Mouse (Mus musculus): ENCODE measurements around the gene Wif1. TPM values are rescaled to one million over a fixed set of nuclear protein-coding genes. Genes with fewer than 3 reads are reported as not detected.

Wif1 gene
- total RNA-seq, 4 experiments from 2014 or later: 0.24 TPM; not detected in 3

DNA sequence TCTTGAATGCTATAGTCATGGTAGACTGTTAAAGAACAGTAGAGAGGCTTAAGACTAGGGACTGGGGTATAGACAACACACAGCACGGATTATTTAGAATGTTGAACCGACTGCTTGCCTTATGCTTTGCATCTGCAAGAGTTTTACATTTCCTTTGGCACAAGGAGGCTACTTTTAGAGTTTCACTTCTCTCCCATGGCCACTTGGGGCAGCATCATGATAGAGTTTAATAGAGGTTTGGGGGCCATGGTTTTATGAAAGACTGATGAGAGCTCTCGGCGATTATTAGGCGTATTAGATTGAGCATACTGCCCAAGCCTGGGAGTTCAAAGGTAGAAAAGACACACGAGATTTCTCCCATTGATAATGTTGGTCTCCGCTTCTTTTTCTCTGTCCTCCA lies 37.0 kb downstream of the Wif1 start:
- no peak for DNase-seq

GRCm38 (mm10) chr10:121080500-121080899 lies 46.7 kb downstream of the Wif1 start:
- DNase-seq: no peak

- no peak for DNase-seq
Measured at GRCm38 (mm10) chr10:121082881-121083280, 49.1 kb downstream of the Wif1 start.

DNA sequence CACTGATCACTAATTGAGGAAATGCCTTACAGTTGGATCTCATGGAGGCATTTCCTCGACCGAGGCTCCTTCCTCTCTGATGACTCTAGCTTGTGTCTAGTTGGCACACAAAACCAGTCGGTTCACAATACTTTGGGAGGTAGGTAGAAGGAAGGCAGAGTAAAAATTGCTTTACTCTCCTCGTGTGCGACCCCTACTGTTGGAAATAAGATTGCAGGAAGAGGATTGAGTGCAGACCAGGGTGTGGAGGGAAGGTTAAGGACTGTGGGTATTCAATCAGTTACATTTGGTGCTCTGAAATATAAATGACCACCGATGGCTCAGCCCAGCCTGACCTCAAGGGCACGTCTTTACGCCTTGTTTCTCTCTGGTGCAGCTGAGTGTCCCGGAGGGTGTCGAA lies 49.8 kb downstream of the Wif1 start:
- no peak for DNase-seq

- DNase-seq: no peak
Measured at GRCm38 (mm10) chr10:121088679-121089078, 54.9 kb downstream of the Wif1 start.

- no peak for DNase-seq
Measured at GRCm38 (mm10) chr10:121089312-121089711, 55.6 kb downstream of the Wif1 start.

DNA sequence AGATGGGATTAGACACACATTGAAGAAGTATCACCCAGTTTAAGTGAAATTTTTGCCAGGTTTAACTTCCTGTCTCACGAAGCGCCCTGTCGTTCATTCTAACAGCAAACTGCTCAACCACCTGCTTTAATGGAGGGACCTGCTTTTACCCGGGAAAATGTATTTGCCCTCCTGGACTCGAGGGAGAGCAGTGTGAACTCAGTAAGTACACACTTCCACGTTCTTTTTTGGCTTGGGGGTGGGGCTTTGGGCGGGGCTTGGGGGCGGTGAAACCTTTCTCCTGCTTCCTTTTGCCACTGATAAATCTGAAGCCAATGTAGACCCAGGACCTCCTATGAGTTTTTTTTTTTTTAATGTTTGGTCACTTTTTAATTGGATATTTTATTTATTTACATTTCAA lies 56.2 kb downstream of the Wif1 start:
- no peak for DNase-seq

GRCm38 (mm10) chr10:121095948-121096347 lies 62.2 kb downstream of the Wif1 start:
- DNase-seq: no peak

DNA sequence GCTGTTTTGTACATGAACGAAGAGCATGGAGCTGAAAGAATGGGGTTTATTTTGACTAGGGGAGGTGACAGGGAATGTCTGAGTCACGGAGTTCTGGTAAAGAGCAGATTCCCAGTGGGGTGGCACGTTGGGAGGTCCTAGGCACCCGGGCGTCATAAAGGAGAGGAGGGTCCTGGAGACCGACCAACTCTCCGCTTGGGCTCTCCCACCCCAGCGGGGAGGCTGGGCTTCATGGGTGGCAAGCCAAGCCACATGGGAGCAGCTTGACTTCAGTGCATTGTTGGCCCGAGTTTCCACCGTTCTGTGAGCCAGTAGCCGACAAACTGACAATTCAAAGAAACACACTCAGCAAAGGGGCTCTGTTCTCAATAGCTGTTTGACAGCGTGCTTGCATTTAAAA lies 64.5 kb downstream of the Wif1 start:
- no peak for DNase-seq

- DNase-seq: no peak
Measured at GRCm38 (mm10) chr10:121099658-121100057, 65.9 kb downstream of the Wif1 start.

DNA sequence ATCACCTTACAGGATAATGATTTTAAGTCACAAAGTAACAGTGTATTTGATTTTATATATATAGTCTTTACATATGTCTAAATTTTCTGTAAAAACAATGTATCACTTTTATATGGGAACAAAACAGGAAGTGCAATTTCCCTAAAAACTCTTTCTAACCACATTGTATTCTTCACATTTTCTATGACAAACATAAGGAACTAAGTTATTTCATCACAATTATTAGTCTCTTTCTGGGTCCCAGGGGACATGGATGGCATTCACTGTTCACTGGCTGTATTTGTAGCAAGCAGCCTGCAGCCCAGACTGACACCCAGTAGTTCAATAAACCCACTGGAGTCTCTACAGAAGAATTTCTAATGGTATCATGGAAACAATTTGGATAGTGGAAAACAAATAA lies 82.4 kb downstream of the Wif1 start:
- DNase-seq: no peak

- DNase-seq: no peak
Measured at GRCm38 (mm10) chr10:121116636-121117035, 82.9 kb downstream of the Wif1 start.

DNA sequence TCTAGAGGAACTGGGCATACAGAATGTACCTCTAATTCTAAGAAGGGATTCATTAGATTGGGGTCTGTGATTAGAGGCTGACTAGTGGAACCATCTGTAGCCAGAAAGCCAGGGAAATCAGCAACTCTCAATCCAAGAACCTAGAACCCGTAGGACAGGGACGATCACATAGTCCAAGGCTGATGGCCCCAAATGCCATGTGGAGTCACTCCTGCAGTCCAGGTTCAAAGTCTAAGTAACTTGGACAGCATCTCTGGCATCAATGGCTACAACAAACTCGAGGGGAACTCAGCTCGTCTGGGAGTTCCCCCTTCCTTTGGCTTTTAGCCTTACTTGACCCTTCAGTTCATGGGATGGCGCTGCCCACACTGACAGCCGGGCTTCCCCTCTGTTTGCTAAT lies 87.0 kb downstream of the Wif1 start:
- DNase-seq: no peak

- no peak for DNase-seq
Measured at GRCm38 (mm10) chr10:121124481-121124880, 90.7 kb downstream of the Wif1 start.

DNA sequence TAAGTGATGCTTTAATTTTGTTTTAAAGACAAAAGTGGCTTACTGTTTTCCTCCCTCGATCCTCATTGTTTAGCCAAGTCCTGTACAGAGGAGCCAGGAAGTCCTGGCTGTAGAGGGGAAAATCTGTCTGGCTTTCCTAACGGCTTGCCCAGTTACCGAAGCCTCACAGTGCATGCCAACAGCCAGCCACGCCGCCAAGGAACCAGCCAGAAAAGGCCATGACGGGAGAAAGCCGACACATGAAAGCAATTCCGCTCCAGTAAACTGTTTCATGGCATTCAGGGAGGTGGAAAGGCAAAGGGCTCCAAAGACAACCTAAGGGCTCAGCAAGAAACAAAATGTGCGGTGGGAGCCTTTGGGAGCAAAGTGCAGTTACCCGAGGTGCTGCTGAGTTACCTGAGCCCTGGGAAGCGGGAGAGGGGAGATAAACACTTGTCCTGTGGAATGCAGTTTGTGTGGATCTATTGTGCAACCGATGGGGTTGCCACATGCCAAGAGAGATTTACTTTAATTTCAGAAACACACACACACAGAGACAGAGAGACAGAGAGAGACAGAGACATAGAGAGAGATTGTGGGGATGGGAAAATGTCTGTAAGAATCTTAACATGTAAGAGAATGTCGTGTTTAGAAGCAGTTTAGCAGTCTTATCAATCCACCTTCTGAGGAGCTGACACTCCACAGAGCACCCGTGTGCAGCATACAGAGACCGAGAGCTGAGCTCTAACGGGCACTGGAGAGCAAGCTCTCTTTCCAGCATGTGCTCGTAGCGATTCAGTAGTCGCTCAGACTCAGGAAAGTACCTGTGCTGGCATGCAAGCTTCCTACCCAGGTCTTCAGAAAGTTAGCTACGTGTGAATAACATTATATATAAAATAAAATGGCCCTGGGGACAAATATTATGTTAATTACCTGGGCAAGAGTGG lies 95.5 kb downstream of the Wif1 start:
- no peak for DNase-seq

Other genes with a start within 250 kb of the Wif1 start
- gene Msrb3, start 134.9 kb upstream of the Wif1 start, total RNA-seq (2022): 10 to 100 TPM; 50.2 to 86.6 (median 67.3) TPM
- 10 to 100 TPM; 24.0 to 36.1 (median 30.1) TPM for gene Lemd3, start 54.6 kb upstream of the Wif1 start, total RNA-seq (2022)